Mouse (Mus musculus) hindbrain, embryonic 16.5 days (tissue): ENCODE measurements at regions not wholly inside any gene's neighbourhood (a gene's known extent, or its start where the extent isn't known, plus 50 kb on each side); places are given as distances from the start of the nearest gene placed in this dataset.

Source experiments
- ATAC-seq: fragments of 200-750 bp; cut with Nextera tagmentation; 2 replicates; pipeline ENCODE4 v1.8.0; 2017; ENCODE audit warnings: moderate TSS enrichment, moderate library complexity
- H3K27ac ChIP-seq: fragments of 300-500 bp; sonication (generic); 2 replicates; pipeline ENCODE4 v1.5.1; 2014; ENCODE audit warnings: low read depth, mild to moderate bottlenecking, control low read depth, low read length, moderate library complexity
- H3K27me3 ChIP-seq: fragments of 300-500 bp; sonication (generic); replicated peaks from 2 replicates; pipeline ENCODE4 v1.6.1; 2014; ENCODE audit warnings: low read length; ENCODE audit not compliant: control insufficient read depth, insufficient read depth
- H3K36me3 ChIP-seq: fragments of 300-500 bp; sonication (generic); 2 replicates; pipeline ENCODE4 v1.6.1; 2014; ENCODE audit warnings: mild to moderate bottlenecking, low read length, moderate library complexity, mixed read lengths; ENCODE audit not compliant: control insufficient read depth, insufficient read depth
- H3K4me1 ChIP-seq: fragments of 300-500 bp; sonication (generic); 2 replicates; pipeline ENCODE4 v1.6.1; 2014; ENCODE audit warnings: low read depth, low read length; ENCODE audit not compliant: control insufficient read depth, insufficient read depth
- H3K4me2 ChIP-seq: fragments of 300-500 bp; sonication (generic); 2 replicates; pipeline ENCODE4 v1.6.1; 2014; ENCODE audit warnings: mild to moderate bottlenecking, low read length, control low read depth, moderate library complexity
- H3K4me3 ChIP-seq: fragments of 300-500 bp; sonication (generic); 2 replicates; pipeline ENCODE4 v1.5.1; 2014; ENCODE audit warnings: mild to moderate bottlenecking, low read length, control low read depth, moderate library complexity
- H3K9ac ChIP-seq: fragments of 300-500 bp; sonication (generic); 2 replicates; pipeline ENCODE4 v1.6.1; 2014; ENCODE audit warnings: low read depth, mild to moderate bottlenecking, control low read depth, low read length, moderate library complexity
- H3K9me3 ChIP-seq: fragments of 300-500 bp; sonication (generic); 2 replicates; pipeline ENCODE4 v1.6.1; 2014; ENCODE audit warnings: mild to moderate bottlenecking, low read length, moderate library complexity; ENCODE audit not compliant: control insufficient read depth
- WGBS: fragments of 180-500 bp; shearing (Covaris S2); extraction: QIAGEN DNeasy Blood & Tissue Kit; methylation state at CpG from one replicate; pipeline ENCODE4 v1.1.7; 2014; 5-methylcytosine and 5-hydroxymethylcytosine counted together

GRCm38 (mm10) chr12:92100080-92100479, 251.1 kb upstream of the Sel1l start:
- WGBS, result 86% methylated on average over 4 of the region's 4 CpGs
- H3K4me2 ChIP-seq, result no peak overlapping the region
- no peak for ATAC-seq

DNA sequence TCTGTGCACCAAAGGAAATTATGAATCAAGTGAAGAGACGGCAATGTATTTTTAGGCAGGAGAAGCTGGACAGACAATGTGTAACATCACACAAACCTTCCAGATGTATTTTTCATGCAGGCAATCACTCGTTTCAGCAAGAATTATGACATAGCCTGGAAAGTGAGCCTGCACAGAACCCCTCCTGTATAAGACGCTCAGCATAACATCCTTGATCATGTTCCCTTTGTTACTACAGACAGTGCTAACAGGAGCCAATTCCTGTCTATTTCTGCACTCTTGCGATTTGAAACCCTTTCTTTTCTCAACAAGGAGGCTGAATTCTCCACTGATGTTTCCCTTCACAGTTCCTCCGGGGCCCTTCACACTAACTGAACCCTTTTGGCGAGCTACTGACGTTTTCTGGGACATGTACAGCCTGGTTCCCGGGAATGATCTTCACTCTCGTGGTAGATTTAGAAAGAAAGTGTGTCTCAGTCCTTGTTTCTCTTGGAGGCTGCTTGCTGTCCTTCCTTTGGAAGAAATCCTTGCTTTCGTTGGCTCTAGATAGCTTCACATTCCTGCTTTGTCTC, 243.9 kb upstream of the Sel1l start:
- 80% methylated on average over 10 of the region's 10 CpGs for WGBS
- Histone ChIP-seq H3K9ac (no peak overlapping the region), H3K9me3 (no peaks in the 10 kb centered on the region), H3K4me3 (no peak overlapping the region), H3K27ac (no peak overlapping the region), H3K4me2 (no peak overlapping the region), H3K36me3 (no peaks in the 10 kb centered on the region), H3K4me1 (no peaks in the 10 kb centered on the region), H3K27me3 (no peaks in the 10 kb centered on the region)
- no peak for ATAC-seq

More at GRCm38 (mm10) chr12:92100080-92100479, 251.1 kb upstream of the Sel1l start:
- Histone ChIP-seq H3K36me3 (no peaks in the 10 kb centered on the region), H3K27ac (no peak overlapping the region), H3K9ac (no peak overlapping the region), H3K4me1 (no peaks in the 10 kb centered on the region), H3K9me3 (no peaks in the 10 kb centered on the region), H3K4me3 (no peak overlapping the region), H3K27me3 (no peaks in the 10 kb centered on the region)

GRCm38 (mm10) chr12:92073209-92073608, 224.3 kb upstream of the Sel1l start:
- Histone ChIP-seq H3K4me3 (no peak overlapping the region), H3K27ac (no peak overlapping the region), H3K27me3 (no peaks in the 10 kb centered on the region), H3K4me1 (no peaks in the 10 kb centered on the region), H3K9ac (no peak overlapping the region), H3K4me2 (no peak overlapping the region), H3K9me3 (no peaks in the 10 kb centered on the region), H3K36me3 (no peaks in the 10 kb centered on the region)
- no peak for ATAC-seq
- 85% methylated on average over 10 of the region's 10 CpGs for WGBS

GRCm38 (mm10) chr12:92062731-92063130, 213.8 kb upstream of the Sel1l start:
- H3K9ac ChIP-seq, result no peak overlapping the region
- no peaks in the 10 kb centered on the region for H3K9me3 ChIP-seq
- H3K4me3 ChIP-seq, result no peak overlapping the region
- no peak overlapping the region for H3K27ac ChIP-seq
- ATAC-seq, result no peak
- no peaks in the 10 kb centered on the region for H3K27me3 ChIP-seq
- H3K4me1 ChIP-seq, result no peaks in the 10 kb centered on the region
- no peaks in the 10 kb centered on the region for H3K36me3 ChIP-seq
- H3K4me2 ChIP-seq, result no peak overlapping the region
- 91% methylated on average over 4 of the region's 4 CpGs for WGBS

DNA sequence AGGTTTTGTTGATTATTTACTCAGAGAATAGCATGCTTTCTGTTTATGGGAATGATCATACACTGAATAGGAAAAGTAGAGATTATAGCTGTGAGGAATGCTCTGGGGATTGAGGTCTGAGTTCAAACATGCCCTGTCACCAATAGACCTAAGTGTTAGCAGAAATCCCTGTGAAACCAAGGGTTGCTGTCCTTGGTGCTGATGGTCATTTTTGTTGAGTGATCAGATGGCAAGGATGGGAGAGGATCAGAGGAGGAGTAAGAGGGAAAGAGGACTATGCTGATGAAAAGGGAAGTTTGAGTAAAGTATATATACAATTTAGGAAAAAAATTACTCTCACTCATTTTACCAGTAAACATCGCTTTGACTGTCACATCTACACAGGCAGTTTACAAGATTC, 191.5 kb upstream of the Sel1l start:
- Histone ChIP-seq H3K9me3 (no peaks in the 10 kb centered on the region), H3K36me3 (no peaks in the 10 kb centered on the region), H3K27ac (no peak overlapping the region), H3K4me3 (no peak overlapping the region), H3K4me1 (no peaks in the 10 kb centered on the region), H3K27me3 (no peaks in the 10 kb centered on the region), H3K9ac (no peak overlapping the region), H3K4me2 (no peak overlapping the region)
- WGBS, result 63% methylated on average over 1 of the region's 1 CpGs
- ATAC-seq, result no peak

DNA sequence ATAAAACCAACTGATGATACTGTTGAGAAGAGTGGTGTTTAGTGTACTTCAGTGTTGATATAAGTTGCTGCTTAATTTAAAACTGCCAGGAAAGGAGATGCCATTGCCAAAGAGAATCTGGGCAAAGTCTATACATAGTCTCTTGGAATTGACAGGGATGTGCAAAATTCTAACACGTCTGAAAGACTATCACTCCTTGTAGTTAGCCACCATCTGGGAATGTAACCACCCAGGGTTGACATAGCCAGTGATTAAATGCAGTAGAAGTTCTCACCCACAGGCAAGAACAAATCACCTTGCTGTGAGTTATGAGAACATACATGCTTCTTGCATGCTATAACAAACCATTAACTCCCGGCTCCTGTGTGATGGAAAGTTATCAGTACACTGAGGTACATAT, 180.2 kb upstream of the Sel1l start:
- 76% methylated on average over 2 of the region's 2 CpGs for WGBS

DNA sequence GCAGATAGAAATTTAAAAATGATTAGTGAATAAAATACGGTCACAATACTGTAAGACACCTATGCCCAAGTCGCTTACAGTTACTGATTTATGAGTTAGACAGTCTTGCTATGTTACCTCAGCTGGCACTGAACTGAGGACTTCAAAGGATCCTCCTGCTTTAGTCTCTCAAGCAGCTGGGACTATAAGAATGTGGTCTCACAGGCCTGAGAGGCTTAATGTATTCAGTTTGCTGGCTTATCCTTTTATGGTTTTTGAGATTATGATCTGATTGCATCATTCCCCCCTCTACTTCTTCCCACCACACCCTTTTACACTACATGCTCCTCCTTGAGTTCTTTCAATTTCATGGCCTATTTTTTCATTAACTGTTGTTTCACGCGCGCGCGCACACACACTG, 179.4 kb upstream of the Sel1l start:
- Histone ChIP-seq H3K27me3 (no peaks in the 10 kb centered on the region), H3K4me3 (no peak overlapping the region), H3K36me3 (no peaks in the 10 kb centered on the region), H3K9ac (no peak overlapping the region), H3K4me1 (no peaks in the 10 kb centered on the region), H3K27ac (no peak overlapping the region), H3K4me2 (no peak overlapping the region), H3K9me3 (no peaks in the 10 kb centered on the region)
- no peak for ATAC-seq
- 94% methylated on average over 7 of the region's 7 CpGs for WGBS

More for the DNA sequence above, 180.2 kb upstream of the Sel1l start:
- Histone ChIP-seq H3K9ac (no peak overlapping the region), H3K4me2 (no peak overlapping the region), H3K27me3 (no peaks in the 10 kb centered on the region), H3K27ac (no peak overlapping the region), H3K9me3 (no peaks in the 10 kb centered on the region), H3K4me1 (no peaks in the 10 kb centered on the region), H3K36me3 (no peaks in the 10 kb centered on the region), H3K4me3 (no peak overlapping the region)
- no peak for ATAC-seq

DNA sequence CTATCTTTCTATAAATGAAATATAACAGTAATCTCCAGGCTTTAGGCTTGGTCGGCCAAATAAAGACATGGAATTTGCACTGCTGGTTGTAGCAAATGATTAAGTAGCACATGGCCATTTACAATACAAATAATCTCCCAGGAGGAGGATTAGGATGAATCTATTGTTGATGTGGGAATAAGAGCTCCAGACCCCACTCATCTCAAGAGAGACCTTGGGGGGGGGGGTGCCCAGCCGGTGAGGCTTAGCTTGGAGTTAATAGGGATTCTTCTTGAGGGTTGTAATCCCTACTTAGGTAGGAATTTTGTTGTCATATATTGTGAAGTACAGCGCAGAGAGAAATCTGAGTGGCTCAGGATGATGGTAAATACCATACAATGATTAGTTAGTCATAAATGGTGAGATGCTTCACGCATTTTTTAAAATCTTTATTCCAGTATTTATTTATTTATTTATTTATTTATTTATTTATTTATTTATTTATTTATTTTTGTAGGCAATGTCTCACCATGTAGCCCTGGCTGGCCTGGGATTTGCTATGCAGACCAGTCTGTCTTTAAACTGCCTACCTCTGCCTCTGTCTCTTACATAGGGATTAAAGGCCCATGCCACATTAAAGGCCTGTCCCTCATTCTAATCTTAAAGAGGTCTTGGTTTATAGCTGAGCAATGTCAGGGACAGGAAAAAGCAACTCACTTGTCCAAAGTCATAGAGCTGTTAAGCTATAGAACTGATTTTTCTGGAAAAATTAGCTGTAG, 175.7 kb upstream of the Sel1l start:
- Histone ChIP-seq H3K4me1 (no peaks in the 10 kb centered on the region), H3K9ac (no peak overlapping the region), H3K27ac (no peak overlapping the region), H3K4me3 (no peak overlapping the region), H3K36me3 (no peaks in the 10 kb centered on the region), H3K4me2 (no peak overlapping the region), H3K9me3 (no peaks in the 10 kb centered on the region), H3K27me3 (no peaks in the 10 kb centered on the region)
- WGBS, result 66% methylated on average over 4 of the region's 4 CpGs
- no peak for ATAC-seq

GRCm38 (mm10) chr12:92019593-92020224, 170.8 kb upstream of the Sel1l start:
- H3K4me2 ChIP-seq, result no peak overlapping the region
- H3K9ac ChIP-seq, result no peak overlapping the region
- H3K4me3 ChIP-seq, result no peak overlapping the region
- no peaks in the 10 kb centered on the region for H3K36me3 ChIP-seq
- no peak overlapping the region for H3K27ac ChIP-seq
- H3K4me1 ChIP-seq, result no peaks in the 10 kb centered on the region
- no peak for ATAC-seq
- H3K9me3 ChIP-seq, result no peaks in the 10 kb centered on the region
- H3K27me3 ChIP-seq, result no peaks in the 10 kb centered on the region
- 49% methylated on average over 6 of the region's 6 CpGs for WGBS
